Mouse (Mus musculus): ENCODE measurements around the gene Phactr2. TPM values are rescaled to one million over a fixed set of nuclear protein-coding genes. Genes with fewer than 3 reads are reported as not detected.

The Phactr2 gene
- total RNA-seq, 2 experiments from 2014 or later, result 13.3 to 15.6 TPM

DNA sequence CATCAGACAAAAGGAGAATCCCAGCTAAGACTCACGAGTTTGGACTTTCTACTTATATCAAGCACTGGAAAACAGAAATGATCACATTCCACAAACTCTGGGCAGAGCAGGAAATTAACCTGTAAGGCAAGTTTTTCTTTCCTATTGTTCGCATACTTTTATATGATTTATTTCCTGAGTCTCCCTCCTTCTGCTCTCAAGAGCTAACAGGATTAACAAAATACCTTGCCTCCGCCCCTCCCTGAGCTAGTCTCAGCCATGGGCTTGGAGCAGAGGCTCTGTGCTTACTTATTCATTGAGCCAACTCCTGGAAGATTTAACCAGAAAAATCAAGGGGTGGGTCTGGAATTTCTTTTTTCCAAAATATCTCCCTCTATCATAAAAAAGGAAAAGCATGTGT is 145.6 kb downstream of the Phactr2 start:
- no peak for DNase-seq

GRCm38 (mm10) chr10:13326149-13326873 is 147.9 kb downstream of the Phactr2 start:
- peak; percentile 8 for DNase-seq

GRCm38 (mm10) chr10:13323806-13324411 is 150.3 kb downstream of the Phactr2 start:
- peak; percentile 64 for DNase-seq

DNA sequence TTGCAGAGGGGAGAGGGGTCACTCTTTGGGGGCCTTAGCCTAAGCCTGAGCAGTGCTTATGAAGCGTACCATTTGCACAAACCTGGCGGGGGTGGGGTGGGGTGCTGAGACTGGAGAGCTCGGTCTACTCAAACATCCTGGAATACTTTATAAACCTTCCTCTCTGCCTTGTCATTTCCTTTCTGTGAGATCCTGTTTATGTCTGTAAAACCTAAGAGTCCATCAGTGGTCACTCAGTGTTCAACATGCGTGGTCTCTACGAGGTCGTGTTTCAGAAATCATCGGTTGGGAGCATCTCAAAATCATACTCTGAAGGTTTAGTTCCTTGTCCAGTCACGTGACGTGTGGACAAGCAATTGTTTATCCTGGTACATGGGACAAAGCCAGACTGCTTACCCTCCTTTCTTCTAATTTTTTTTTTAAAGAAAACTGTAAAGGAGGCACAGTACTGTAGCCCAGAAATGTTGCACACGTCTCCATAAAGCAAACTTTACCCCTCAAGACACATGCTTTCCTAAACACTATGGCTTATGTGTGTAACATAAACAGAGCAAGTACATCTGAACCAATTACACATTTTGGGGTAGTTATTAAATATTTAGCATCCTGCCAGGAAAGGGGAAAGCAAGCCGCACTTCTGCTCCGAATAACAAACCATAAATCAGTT is 150.9 kb downstream of the Phactr2 start:
- DNase-seq, result no peak

GRCm38 (mm10) chr10:13314999-13315398 is 159.2 kb downstream of the Phactr2 start:
- no peak for DNase-seq

GRCm38 (mm10) chr10:13312576-13312975 is 161.6 kb downstream of the Phactr2 start:
- no peak for DNase-seq

DNA sequence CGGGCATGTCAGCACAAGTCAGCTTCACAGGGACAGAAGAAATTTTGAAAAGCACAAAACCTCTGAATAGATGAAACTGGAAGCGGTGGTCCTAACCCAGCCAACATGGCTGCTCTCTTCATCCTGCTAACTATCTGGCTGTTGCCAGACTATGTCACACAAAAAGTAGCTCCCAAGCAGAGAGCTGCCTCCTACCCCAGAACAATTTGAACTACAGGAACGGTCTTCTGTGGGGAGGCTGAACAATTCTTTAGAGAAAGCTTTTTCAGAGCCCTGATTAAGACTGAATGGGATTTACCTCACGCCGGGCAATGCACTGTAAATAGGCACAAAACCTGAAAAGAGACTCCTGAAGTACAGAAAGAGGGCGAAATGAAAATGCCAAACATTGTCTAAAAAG is 162.6 kb downstream of the Phactr2 start:
- no peak for DNase-seq

GRCm38 (mm10) chr10:13310075-13310474 is 164.1 kb downstream of the Phactr2 start:
- DNase-seq, result no peak

- no peak for DNase-seq
Measured at GRCm38 (mm10) chr10:13304641-13305241, 169.5 kb downstream of the Phactr2 start.

GRCm38 (mm10) chr10:13303271-13304265 is 170.6 kb downstream of the Phactr2 start:
- peak; percentile 16 for DNase-seq

DNA sequence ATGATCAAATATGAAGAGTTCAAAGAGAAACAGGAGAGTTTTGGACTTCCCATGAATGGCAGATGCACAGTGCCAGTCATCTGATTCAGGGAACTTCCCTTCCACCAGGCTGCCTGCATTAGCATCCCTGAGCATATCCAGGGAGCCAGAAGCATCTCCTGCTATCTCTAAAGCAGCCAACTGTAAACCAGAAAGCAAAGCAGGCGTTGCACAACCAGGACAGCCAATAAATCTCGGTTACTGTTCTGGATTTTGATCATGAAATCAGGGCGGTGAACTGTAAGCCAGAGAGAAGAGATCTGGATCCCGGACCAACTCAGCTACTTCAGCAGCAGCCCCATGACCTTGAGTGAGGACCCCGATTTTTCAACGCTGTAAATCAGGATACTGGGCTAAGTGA is 173.6 kb downstream of the Phactr2 start:
- no peak for DNase-seq

DNA sequence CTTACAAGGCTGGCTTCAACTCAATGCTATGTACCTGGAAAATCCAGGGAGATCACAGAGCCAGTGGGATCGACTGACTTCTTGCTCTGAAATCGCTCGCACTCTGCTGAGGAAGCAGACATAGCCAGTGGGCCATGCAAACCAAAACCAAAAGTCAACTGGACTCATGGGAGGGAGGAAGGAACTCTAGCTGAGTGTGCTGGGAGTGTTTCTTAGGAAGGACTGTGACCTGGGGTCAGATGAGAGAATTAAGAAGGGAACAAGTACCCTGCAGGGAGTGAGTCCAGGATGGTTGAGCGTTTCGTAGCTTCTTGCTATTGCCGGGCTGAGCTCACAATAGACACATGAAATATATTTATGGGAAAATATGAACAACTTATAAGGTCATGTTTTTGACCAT is 174.0 kb downstream of the Phactr2 start:
- DNase-seq, result peak; percentile 16

GRCm38 (mm10) chr10:13294886-13295285 is 179.3 kb downstream of the Phactr2 start:
- no peak for DNase-seq

DNA sequence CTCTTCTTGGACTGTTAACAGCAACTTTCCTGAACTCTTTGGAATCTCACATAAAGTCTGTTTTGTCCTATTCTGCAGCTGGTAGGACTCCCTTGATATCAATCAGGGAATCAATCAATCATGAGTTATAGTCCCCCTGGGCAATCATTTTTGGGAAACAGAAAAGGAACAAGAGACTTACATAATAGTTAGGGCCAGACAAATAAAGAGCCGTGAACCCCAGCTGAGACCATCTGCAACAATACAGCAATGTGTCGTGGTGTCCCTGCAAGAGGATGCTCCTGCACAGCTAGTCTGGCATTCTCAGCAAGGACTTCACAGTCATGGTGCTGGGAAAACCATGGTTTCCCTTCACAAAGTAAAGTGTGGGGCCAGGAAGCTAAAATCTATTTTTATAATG is 182.2 kb downstream of the Phactr2 start:
- no peak for DNase-seq

GRCm38 (mm10) chr10:13289252-13289961 is 184.8 kb downstream of the Phactr2 start:
- DNase-seq, result no peak

- DNase-seq, result no peak
Measured at GRCm38 (mm10) chr10:13288296-13288695, 185.9 kb downstream of the Phactr2 start.

DNA sequence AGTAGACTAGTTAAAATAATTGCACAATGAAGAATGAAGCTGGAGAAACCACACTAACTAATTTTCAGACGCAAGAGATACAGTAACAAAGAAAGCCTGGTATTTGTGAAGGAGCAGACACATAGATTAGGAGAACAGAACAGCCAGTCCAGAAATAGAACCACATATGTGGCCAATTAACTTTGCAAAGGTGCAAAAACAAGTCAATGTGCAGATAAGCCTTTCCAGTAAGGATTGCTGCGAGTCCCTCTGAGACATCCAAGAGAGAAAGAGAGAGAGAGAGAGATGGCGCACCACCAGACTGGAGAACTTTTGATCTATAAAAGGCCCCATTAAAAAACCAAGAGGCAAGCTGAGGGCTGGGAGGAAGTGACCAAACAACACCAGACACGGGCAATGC is 190.8 kb downstream of the Phactr2 start:
- DNase-seq, result no peak

DNA sequence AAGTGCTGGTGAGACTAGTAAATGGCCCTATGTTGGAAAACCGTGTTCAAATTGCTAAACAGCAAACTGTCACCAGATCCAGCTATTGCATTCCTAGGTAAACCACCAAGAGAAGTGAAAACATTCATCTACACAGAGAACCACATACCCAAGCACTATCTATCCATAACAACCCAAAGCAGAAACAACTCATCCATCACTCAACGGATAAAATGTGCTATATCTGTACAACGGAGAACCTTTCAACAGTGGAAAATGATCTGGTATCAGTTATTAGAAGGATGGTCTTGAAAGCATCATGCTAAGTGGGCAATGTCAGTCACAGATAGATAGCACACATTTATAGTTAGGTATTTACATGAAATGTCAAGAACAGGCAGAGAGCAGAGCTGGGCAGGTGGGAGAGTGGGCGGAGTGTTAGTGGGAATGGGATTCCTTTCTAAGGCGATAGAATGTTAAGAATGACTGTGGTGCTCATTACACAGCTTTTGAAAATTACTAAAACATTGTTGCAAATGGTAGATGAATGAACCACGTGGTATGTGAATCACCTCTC is 193.8 kb downstream of the Phactr2 start:
- no peak for DNase-seq

DNA sequence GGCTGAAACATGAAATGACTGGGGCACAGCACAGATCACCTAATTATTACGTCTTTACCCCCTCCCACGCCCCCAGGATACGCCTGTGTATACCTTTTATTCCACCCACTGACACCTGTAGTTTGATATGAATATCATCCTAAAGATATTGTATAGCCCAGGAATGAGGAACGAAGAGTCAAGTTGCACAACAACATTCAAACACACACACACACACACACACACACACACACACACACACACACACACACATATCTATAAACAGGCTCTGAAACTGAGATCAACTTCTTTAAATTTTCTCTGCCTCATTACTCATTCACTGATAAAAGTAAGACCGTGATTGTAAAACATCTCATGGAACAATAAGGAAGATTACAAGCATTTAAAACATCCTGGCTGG is 197.9 kb downstream of the Phactr2 start:
- DNase-seq, result no peak

- no peak for DNase-seq
Measured at GRCm38 (mm10) chr10:13275152-13275551, 199.1 kb downstream of the Phactr2 start.

DNA sequence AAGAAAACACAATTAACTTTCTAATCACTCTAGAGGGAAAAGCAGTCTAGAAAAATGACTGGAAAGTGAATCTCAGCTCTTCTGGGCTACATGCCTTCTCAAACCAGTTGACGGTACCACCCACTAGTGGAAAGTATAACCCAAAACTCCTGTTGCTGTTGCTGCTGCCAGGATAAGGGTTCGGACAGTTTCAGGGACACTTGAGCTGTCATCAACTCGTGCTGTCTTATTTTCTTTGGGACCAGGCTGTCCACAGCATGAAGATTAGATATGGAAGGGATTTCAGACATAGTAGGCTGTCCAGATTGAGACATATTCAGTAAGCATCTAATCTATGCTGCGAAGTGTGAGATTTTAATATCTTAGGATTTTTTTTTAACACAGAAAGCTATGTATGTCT is 199.5 kb downstream of the Phactr2 start:
- DNase-seq, result no peak
